Mouse (Mus musculus): Measurements from ENCODE around the gene Cisd1. TPM values are rescaled to one million over a fixed set of nuclear protein-coding genes. Genes with fewer than 3 reads are reported as not detected.

Gene Cisd1
- polyA plus RNA-seq, 1 experiment: 24.2 TPM

- Histone ChIP-seq H3K27ac (ENCODE audit: control insufficient read depth, insufficient read depth, low read depth, low read length, poor library complexity) (no peak overlapping the region), H3K4me3 (replicated peaks; ENCODE audit: control insufficient read depth, low read depth, low read length) (no peak overlapping the region), H3K4me1 (ENCODE audit: control insufficient read depth, insufficient read depth, low read length) (no peaks in the 10 kb centered on the region)
- 69% methylated on average over 3 of the region's 3 CpGs for WGBS
- TF ChIP-seq CTCF (IDR thresholded peaks at IDR 0.05; ENCODE audit: control insufficient read depth, insufficient read depth, low read length): no peak
These were observed 34.5 kb downstream of the Cisd1 start for GRCm38 (mm10) chr10:71310288-71310687.

- no peak overlapping the region for H3K27ac ChIP-seq (ENCODE audit: control insufficient read depth, insufficient read depth, low read depth, low read length, poor library complexity)
- H3K4me1 ChIP-seq (ENCODE audit: control insufficient read depth, insufficient read depth, low read length): no peaks in the 10 kb centered on the region
- TF ChIP-seq CTCF (IDR thresholded peaks at IDR 0.05; ENCODE audit: control insufficient read depth, insufficient read depth, low read length) (no peak), POLR2A (IDR thresholded peaks at IDR 0.05; ENCODE audit: borderline replicate concordance, control insufficient read depth, low read depth, low read length) (no peak)
- 83% methylated on average over 5 of the region's 5 CpGs for WGBS
- H3K4me3 ChIP-seq (replicated peaks; ENCODE audit: control insufficient read depth, low read depth, low read length): no peak overlapping the region
These were observed 36.6 kb downstream of the Cisd1 start for GRCm38 (mm10) chr10:71308199-71308598.

GRCm38 (mm10) chr10:71306759-71307158 is 38.0 kb downstream of the Cisd1 start:
- 11% methylated on average over 6 of the region's 6 CpGs for WGBS
- no peaks in the 10 kb centered on the region for H3K4me1 ChIP-seq (ENCODE audit: control insufficient read depth, insufficient read depth, low read length)
- H3K27ac ChIP-seq (ENCODE audit: control insufficient read depth, insufficient read depth, low read depth, low read length, poor library complexity): no peak overlapping the region
- no peak overlapping the region for H3K4me3 ChIP-seq (replicated peaks; ENCODE audit: control insufficient read depth, low read depth, low read length)
- TF ChIP-seq POLR2A (IDR thresholded peaks at IDR 0.05; ENCODE audit: borderline replicate concordance, control insufficient read depth, low read depth, low read length): no peak

- H3K27ac ChIP-seq (ENCODE audit: control insufficient read depth, insufficient read depth, low read depth, low read length, poor library complexity): no peak overlapping the region
- TF ChIP-seq POLR2A (IDR thresholded peaks at IDR 0.05; ENCODE audit: borderline replicate concordance, control insufficient read depth, low read depth, low read length): no peak
- TF ChIP-seq CTCF (IDR thresholded peaks at IDR 0.05; ENCODE audit: control insufficient read depth, insufficient read depth, low read length): peak; percentile 61
- no peaks in the 10 kb centered on the region for H3K4me1 ChIP-seq (ENCODE audit: control insufficient read depth, insufficient read depth, low read length)
- WGBS: 10% methylated on average over 6 of the region's 6 CpGs
- H3K4me3 ChIP-seq (replicated peaks; ENCODE audit: control insufficient read depth, low read depth, low read length): peak overlapping the region; percentile 18
These were observed 38.6 kb downstream of the Cisd1 start for GRCm38 (mm10) chr10:71306190-71306589.

GRCm38 (mm10) chr10:71302490-71302889 is 42.3 kb downstream of the Cisd1 start:
- 20% methylated on average over 5 of the region's 5 CpGs for WGBS
- TF ChIP-seq POLR2A (IDR thresholded peaks at IDR 0.05; ENCODE audit: borderline replicate concordance, control insufficient read depth, low read depth, low read length) (no peak), CTCF (IDR thresholded peaks at IDR 0.05; ENCODE audit: control insufficient read depth, insufficient read depth, low read length) (no peak)

GRCm38 (mm10) chr10:71300161-71300560 is 44.6 kb downstream of the Cisd1 start:
- H3K4me3 ChIP-seq (replicated peaks; ENCODE audit: control insufficient read depth, low read depth, low read length): no peak overlapping the region
- TF ChIP-seq CTCF (IDR thresholded peaks at IDR 0.05; ENCODE audit: control insufficient read depth, insufficient read depth, low read length) (no peak), POLR2A (IDR thresholded peaks at IDR 0.05; ENCODE audit: borderline replicate concordance, control insufficient read depth, low read depth, low read length) (no peak)
- H3K27ac ChIP-seq (ENCODE audit: control insufficient read depth, insufficient read depth, low read depth, low read length, poor library complexity): no peak overlapping the region
- H3K4me1 ChIP-seq (ENCODE audit: control insufficient read depth, insufficient read depth, low read length): no peaks in the 10 kb centered on the region
- WGBS: 62% methylated on average over 16 of the region's 16 CpGs

More at GRCm38 (mm10) chr10:71302490-71302889, 42.3 kb downstream of the Cisd1 start:
- no peak overlapping the region for H3K4me3 ChIP-seq (replicated peaks; ENCODE audit: control insufficient read depth, low read depth, low read length)
- H3K4me1 ChIP-seq (ENCODE audit: control insufficient read depth, insufficient read depth, low read length): no peaks in the 10 kb centered on the region
- no peak overlapping the region; the same call in 1 of the 2 replicates for H3K27ac ChIP-seq (ENCODE audit: control insufficient read depth, insufficient read depth, low read depth, low read length, poor library complexity)

GRCm38 (mm10) chr10:71293245-71293644 is 51.5 kb downstream of the Cisd1 start:
- 65% methylated on average over 4 of the region's 4 CpGs for WGBS
- TF ChIP-seq CTCF (IDR thresholded peaks at IDR 0.05; ENCODE audit: control insufficient read depth, insufficient read depth, low read length): no peak
- TF ChIP-seq POLR2A (IDR thresholded peaks at IDR 0.05; ENCODE audit: borderline replicate concordance, control insufficient read depth, low read depth, low read length): no peak
- H3K4me1 ChIP-seq (ENCODE audit: control insufficient read depth, insufficient read depth, low read length): peaks cover 1% of the 10 kb centered on the region
- H3K27ac ChIP-seq (ENCODE audit: control insufficient read depth, insufficient read depth, low read depth, low read length, poor library complexity): no peak overlapping the region
- no peak overlapping the region for H3K4me3 ChIP-seq (replicated peaks; ENCODE audit: control insufficient read depth, low read depth, low read length)

GRCm38 (mm10) chr10:71292254-71292653 is 52.5 kb downstream of the Cisd1 start:
- peaks cover 1% of the 10 kb centered on the region for H3K4me1 ChIP-seq (ENCODE audit: control insufficient read depth, insufficient read depth, low read length)
- H3K4me3 ChIP-seq (replicated peaks; ENCODE audit: control insufficient read depth, low read depth, low read length): no peak overlapping the region
- H3K27ac ChIP-seq (ENCODE audit: control insufficient read depth, insufficient read depth, low read depth, low read length, poor library complexity): no peak overlapping the region
- 4% methylated on average over 8 of the region's 11 CpGs for WGBS
- no peak for TF ChIP-seq POLR2A (IDR thresholded peaks at IDR 0.05; ENCODE audit: borderline replicate concordance, control insufficient read depth, low read depth, low read length)
- TF ChIP-seq CTCF (IDR thresholded peaks at IDR 0.05; ENCODE audit: control insufficient read depth, insufficient read depth, low read length): no peak

GRCm38 (mm10) chr10:71291801-71292200 is 53.0 kb downstream of the Cisd1 start:
- TF ChIP-seq POLR2A (IDR thresholded peaks at IDR 0.05; ENCODE audit: borderline replicate concordance, control insufficient read depth, low read depth, low read length): no peak
- no peak for TF ChIP-seq CTCF (IDR thresholded peaks at IDR 0.05; ENCODE audit: control insufficient read depth, insufficient read depth, low read length)
- Histone ChIP-seq H3K4me3 (replicated peaks; ENCODE audit: control insufficient read depth, low read depth, low read length) (no peak overlapping the region), H3K4me1 (ENCODE audit: control insufficient read depth, insufficient read depth, low read length) (peaks cover 1% of the 10 kb centered on the region), H3K27ac (ENCODE audit: control insufficient read depth, insufficient read depth, low read depth, low read length, poor library complexity) (no peak overlapping the region)
- WGBS: under 1% methylated on average over 4 of the region's 4 CpGs

Data from bone marrow, adult 2 months (tissue).